Mouse (Mus musculus) E14TG2a.4 (cell line): ENCODE measurements around the gene Slc8a1.

Source experiments
- CTCF ChIP-seq: conservative IDR thresholded peaks from 2 replicates; pipeline ENCODE4 v1.5.1; 2014; ENCODE audit warnings: low read length
- NANOG ChIP-seq: IDR thresholded peaks from 2 replicates; pipeline ENCODE4 v1.6.1; 2014; ENCODE audit warnings: borderline replicate concordance, low read length, mixed read lengths
- POU5F1 ChIP-seq: IDR thresholded peaks from 2 replicates; pipeline ENCODE4 v1.6.1; 2014; ENCODE audit warnings: low read length, borderline replicate concordance

DNA sequence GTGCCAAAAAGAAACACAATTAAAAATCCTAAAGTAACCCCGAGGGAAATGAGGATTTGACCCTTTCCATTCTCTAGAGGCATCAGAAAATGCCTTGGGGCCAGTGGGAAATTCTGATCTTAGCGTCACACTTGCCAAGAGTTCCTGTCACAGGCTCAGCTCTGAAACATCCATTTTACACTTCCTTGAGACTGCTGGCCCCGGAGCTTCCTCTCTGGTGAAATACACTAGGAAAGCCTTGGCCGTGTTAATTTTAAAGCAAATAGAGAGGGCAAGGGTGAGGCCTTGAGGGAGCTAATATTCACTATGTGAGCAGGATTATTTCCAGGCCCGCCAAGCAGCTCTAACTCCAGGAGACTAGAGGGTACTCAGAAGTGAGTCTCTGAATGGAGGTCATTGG lies 305.0 kb downstream of the Slc8a1 start:
- no peak for TF ChIP-seq NANOG
- TF ChIP-seq CTCF, result no peak
- no peak for TF ChIP-seq POU5F1
